15 mouse cellular contexts compared by ENCODE assay signal in genomic region chr3:34441792-34442191, GRCm38 (mm10).
DNase-seq lines count a peak whose midpoint lies in the region; ATAC-seq and TF ChIP-seq lines count a peak whose summit lies in the region.
"Had no signal": no experiment of that assay in that cellular context is flagged by ENCODE, and none has a peak within 500 bp of the region (broad histone marks: within the 10 kb centered on the region; RNA-seq: fewer than 3 reads in every experiment).

No protein-coding gene starts in this region.

- no peaks in the 10 kb centered on the region for H3K27me3 ChIP-seq in cerebellum, adult 2 months (ENCODE audit: control insufficient read depth, insufficient read depth, low read length)
- peaks cover 11% of the 10 kb centered on the region for H3K27me3 ChIP-seq in embryonic facial prominence, embryonic 10.5 days (replicated peaks; ENCODE audit: low read depth, poor library complexity, severe bottlenecking)
- H3K27me3 ChIP-seq in hindbrain, embryonic 14.5 days (ENCODE audit: control insufficient read depth, insufficient read depth, low read length) = peaks cover 27% of the 10 kb centered on the region; the same call in 1 of the 2 replicates
- H3K27me3 ChIP-seq in midbrain, postnatal 0 days (ENCODE audit: insufficient read depth, low read length) = peaks cover 3% of the 10 kb centered on the region; the same call in 1 of the 2 replicates

- peak in 1 of 2 experiments; percentile 16 for DNase-seq in cerebellum, adult 2 months
- no peak for DNase-seq in embryonic facial prominence, embryonic 10.5 days (ENCODE audit: low spot score)
- DNase-seq in hindbrain, embryonic 14.5 days (ENCODE audit: low spot score) = no peak
- DNase-seq in midbrain, postnatal 0 days (ENCODE audit: low spot score) = no peak
- no peak for DNase-seq in testis, postnatal 14 days (ENCODE audit: low spot score)
- no peak for DNase-seq in spleen, postnatal 4 days (ENCODE audit: low spot score in 2 of 2)
- no peak for DNase-seq in Muller cell, postnatal 12 days (ENCODE audit: inconsistent ontology term)
- DNase-seq: adrenal gland, postnatal 10 days; gastrocnemius, adult 2 months; heart, postnatal 36 days; kidney, adult 8-10 months; liver, postnatal 0 days had no signal

- ATAC-seq in cerebellum, adult (ENCODE audit: insufficient number of reproducible peaks, low FRiP score, low TSS enrichment) = no peak
- ATAC-seq in hindbrain, embryonic 14.5 days (ENCODE audit: low FRiP score) = peak; percentile 28; the same call in 1 of the 2 replicates
- 0 out of 2 replicates have a peak, but pooled peaks have one; percentile 21 for ATAC-seq in midbrain, postnatal 0 days (ENCODE audit: low FRiP score)
- ATAC-seq: liver, postnatal 0 days had no signal

- WGBS in cerebellum, adult 2 months = 49% methylated on average over 4 of the region's 4 CpGs
- 36% methylated on average over 4 of the region's 4 CpGs for WGBS in embryonic facial prominence, embryonic 10.5 days
- WGBS in hindbrain, embryonic 14.5 days = 36% methylated on average over 4 of the region's 4 CpGs
- WGBS in midbrain, postnatal 0 days = 61% methylated on average over 4 of the region's 4 CpGs

- no peak overlapping the region for H3K4me3 ChIP-seq in cerebellum, adult 2 months (replicated peaks; ENCODE audit: insufficient read depth, low read depth, low read length)
- no peak overlapping the region for H3K4me3 ChIP-seq in embryonic facial prominence, embryonic 10.5 days
- no peak overlapping the region for H3K4me3 ChIP-seq in hindbrain, embryonic 14.5 days (replicated peaks; ENCODE audit: low read length)
- H3K4me3 ChIP-seq in midbrain, postnatal 0 days (ENCODE audit: low read depth, low read length) = no peak overlapping the region
- H3K4me3 ChIP-seq: erythroblast, embryonic 14.5 days; gastrocnemius, adult 2 months; limb, embryonic 13.5 days had no signal

- H3K4me2 ChIP-seq in hindbrain, embryonic 14.5 days (replicated peaks) = no peak overlapping the region; the same call in 1 of the 2 replicates
- no peak overlapping the region for H3K4me2 ChIP-seq in midbrain, postnatal 0 days (ENCODE audit: low read depth, low read length, poor library complexity, severe bottlenecking)
- H3K4me2 ChIP-seq: limb, embryonic 13.5 days had no signal

- peak overlapping the region; percentile 65; the same call in 1 of the 2 replicates for H3K27ac ChIP-seq in cerebellum, adult 2 months (ENCODE audit: insufficient read depth, low read length)
- H3K27ac ChIP-seq in embryonic facial prominence, embryonic 10.5 days (replicated peaks) = peak overlapping the region; percentile 54
- peak overlapping the region; percentile 65 for H3K27ac ChIP-seq in hindbrain, embryonic 14.5 days
- H3K27ac ChIP-seq in midbrain, postnatal 0 days (ENCODE audit: low read depth, low read length) = 0 out of 2 replicates have a peak overlapping the region, but pooled peaks have one; percentile 55
- H3K27ac ChIP-seq: gastrocnemius, adult 2 months; limb, embryonic 13.5 days had no signal

- no peak for TF ChIP-seq CTCF in cerebellum, adult 2 months (IDR thresholded peaks at IDR 0.05; ENCODE audit: borderline replicate concordance, insufficient read depth, low read depth, low read length)
- TF ChIP-seq CTCF in midbrain, postnatal 0 days (IDR thresholded peaks at IDR 0.05) = no peak

- no peak overlapping the region for H3K9ac ChIP-seq in hindbrain, embryonic 14.5 days
- no peak overlapping the region for H3K9ac ChIP-seq in midbrain, postnatal 0 days (replicated peaks; ENCODE audit: low read length, poor library complexity, severe bottlenecking)
- H3K9ac ChIP-seq: limb, embryonic 13.5 days; liver, postnatal 0 days had no signal

- H3K9me3 ChIP-seq in embryonic facial prominence, embryonic 10.5 days = peaks cover 3% of the 10 kb centered on the region; the same call in 1 of the 2 replicates
- H3K9me3 ChIP-seq in hindbrain, embryonic 14.5 days (ENCODE audit: control insufficient read depth, low read length) = no peaks in the 10 kb centered on the region
- H3K9me3 ChIP-seq in midbrain, postnatal 0 days (ENCODE audit: low read length) = no peaks in the 10 kb centered on the region
- H3K9me3 ChIP-seq: limb, embryonic 13.5 days had no signal

- TF ChIP-seq POLR2A in cerebellum, adult 2 months (IDR thresholded peaks at IDR 0.05; ENCODE audit: borderline replicate concordance, insufficient read depth, low read length) = no peak

- H3K36me3 ChIP-seq in embryonic facial prominence, embryonic 10.5 days (replicated peaks) = no peaks in the 10 kb centered on the region
- H3K36me3 ChIP-seq in hindbrain, embryonic 14.5 days (replicated peaks; ENCODE audit: control insufficient read depth, insufficient read depth) = no peaks in the 10 kb centered on the region
- H3K36me3 ChIP-seq in midbrain, postnatal 0 days (ENCODE audit: insufficient read depth, low read length) = no peaks in the 10 kb centered on the region
- H3K36me3 ChIP-seq: limb, embryonic 13.5 days had no signal

- no peaks in the 10 kb centered on the region for H3K4me1 ChIP-seq in cerebellum, adult 2 months (ENCODE audit: control insufficient read depth, insufficient read depth, low read length)
- peaks cover 42% of the 10 kb centered on the region for H3K4me1 ChIP-seq in embryonic facial prominence, embryonic 10.5 days
- H3K4me1 ChIP-seq in hindbrain, embryonic 14.5 days (replicated peaks; ENCODE audit: control insufficient read depth, insufficient read depth, low read length) = peaks cover 5% of the 10 kb centered on the region; the same call in 1 of the 2 replicates
- H3K4me1 ChIP-seq in midbrain, postnatal 0 days (ENCODE audit: insufficient read depth, low read length) = no peaks in the 10 kb centered on the region
